Mouse (Mus musculus) G1E (cell line): Measurements from ENCODE around the gene Lce1f. TPM values are rescaled to one million over a fixed set of nuclear protein-coding genes. Genes with fewer than 3 reads are reported as not detected.

ENCODE experiments used
- ATAC-seq: 2 replicates; pipeline ENCODE4 v1.8.0; 2016; ENCODE audit warnings: mild to moderate bottlenecking; ENCODE audit not compliant: insufficient number of reproducible peaks, poor library complexity, low FRiP score, severe bottlenecking; ENCODE audit errors: extremely low read depth
- DNase-seq: peaks from one replicate; pipeline ENCODE4 v3.0.0; 2012; ENCODE audit warnings: low spot score
- H3K27me3 ChIP-seq: 2 replicates; pipeline ENCODE4 v1.6.1; 2012; ENCODE audit warnings: mild to moderate bottlenecking, low read length, inconsistent platforms; ENCODE audit not compliant: insufficient read depth
- H3K36me3 ChIP-seq: replicated peaks from 2 replicates; pipeline ENCODE3; 2012; ENCODE audit warnings: mild to moderate bottlenecking, inconsistent platforms
- H3K4me1 ChIP-seq: 2 replicates; pipeline ENCODE4 v1.6.1; 2012; ENCODE audit warnings: low read depth, low read length, inconsistent platforms, mixed read lengths; ENCODE audit not compliant: insufficient read depth
- H3K4me3 ChIP-seq: 2 replicates; pipeline ENCODE4 v1.5.1; 2012; ENCODE audit warnings: low read depth, mild to moderate bottlenecking, inconsistent platforms, low read length, moderate library complexity, mixed read lengths
- H3K9me3 ChIP-seq: replicated peaks from 2 replicates; pipeline ENCODE4 v1.6.1; 2012; ENCODE audit warnings: inconsistent platforms
- CTCF ChIP-seq: IDR thresholded peaks from 2 replicates; pipeline ENCODE4 v1.5.1; 2012; ENCODE audit warnings: low read depth, low read length, inconsistent platforms, mixed read lengths
- GATA1 ChIP-seq: IDR thresholded peaks from 2 replicates; pipeline ENCODE4 v1.6.1; 2012; ENCODE audit warnings: borderline replicate concordance, low read length, inconsistent platforms, mixed read lengths
- GATA2 ChIP-seq: IDR thresholded peaks from 2 replicates; pipeline ENCODE4 v1.6.1; 2012; ENCODE audit warnings: low read depth, low read length, inconsistent platforms, borderline replicate concordance
- POLR2AphosphoS5 ChIP-seq: IDR thresholded peaks from 2 replicates; pipeline ENCODE4 v1.6.1; 2012; ENCODE audit warnings: low read depth, low read length, inconsistent platforms; ENCODE audit not compliant: insufficient replicate concordance
- TAL1 ChIP-seq: conservative IDR thresholded peaks from 2 replicates; pipeline ENCODE4 v1.6.1; 2012; ENCODE audit warnings: low read depth, low read length, inconsistent platforms, mixed read lengths
- polyA plus RNA-seq: library from polyadenylated mRNA; stranded (reverse); fragments of >175 nt; gene quantifications from 2 replicates; pipeline ENCODE4 v1.2.3, GENCODE M21; 2012
- total RNA-seq, 2 experiments: library from RNA; stranded (forward) in 1 of 2; stranded (reverse) in 1 of 2; fragments of 200-1000 nt in 1 of 2; fragments of >200 nt in 1 of 2; fragmentation: Nextera tagmentation in 1 of 2; gene quantifications; 2 replicates each; pipeline ENCODE4 v1.2.3; 2014 to 2017

Lce1f gene
- not detected in 2 replicates for total RNA-seq (2014; fragmentation: Nextera tagmentation)
- not detected in 2 replicates for total RNA-seq (2017)
- polyA plus RNA-seq: not detected in 2 replicates

- no peaks in the 10 kb centered on the region for H3K9me3 ChIP-seq
- H3K4me1 ChIP-seq: no peaks in the 10 kb centered on the region
- H3K27me3 ChIP-seq: no peaks in the 10 kb centered on the region
- H3K36me3 ChIP-seq: no peaks in the 10 kb centered on the region
- no peak for ATAC-seq
- TF ChIP-seq TAL1: no peak
- H3K4me3 ChIP-seq: no peak within 1 kb of the TSS
- DNase-seq: no peak
Measured at GRCm38 (mm10) chr3:92720250-92720649, at the start of gene Lce1f. Gene Lce1f, minus strand, starts transcription at chr3:92720350.

GRCm38 (mm10) chr3:92764965-92765364 lies 44.8 kb upstream of the Lce1f start, which contains the start of gene Lce1h:
Gene Lce1h, minus strand, starts transcription at chr3:92765065.
- H3K4me3 ChIP-seq: no peak within 1 kb of the TSS
- TF ChIP-seq CTCF: no peak
- no peak for ATAC-seq

GRCm38 (mm10) chr3:92753197-92753596 lies 33.0 kb upstream of the Lce1f start:
- Histone ChIP-seq H3K4me3 (no peak overlapping the region), H3K36me3 (no peaks in the 10 kb centered on the region), H3K27me3 (no peaks in the 10 kb centered on the region), H3K4me1 (no peaks in the 10 kb centered on the region), H3K9me3 (no peaks in the 10 kb centered on the region)
- no peak for TF ChIP-seq GATA2
- TF ChIP-seq CTCF: no peak
- DNase-seq: no peak
- ATAC-seq: no peak

More at GRCm38 (mm10) chr3:92764965-92765364, 44.8 kb upstream of the Lce1f start, which contains the start of gene Lce1h:
- DNase-seq: no peak
- Histone ChIP-seq H3K27me3 (no peaks in the 10 kb centered on the region), H3K9me3 (peaks cover 2% of the 10 kb centered on the region; the same call in 1 of the 2 replicates), H3K36me3 (no peaks in the 10 kb centered on the region), H3K4me1 (no peaks in the 10 kb centered on the region)

GRCm38 (mm10) chr3:92752238-92752637 lies 32.1 kb upstream of the Lce1f start, which contains the start of gene Lce1g:
Gene Lce1g, minus strand, starts transcription at chr3:92752338.
- H3K27me3 ChIP-seq: no peaks in the 10 kb centered on the region

GRCm38 (mm10) chr3:92738996-92739395 lies 18.8 kb upstream of the Lce1f start, which contains the start of gene Gm38119:
Gene Gm38119, minus strand, starts transcription at chr3:92739096.
- Histone ChIP-seq H3K4me3 (no peak within 1 kb of the TSS), H3K9me3 (no peaks in the 10 kb centered on the region), H3K4me1 (no peaks in the 10 kb centered on the region), H3K36me3 (no peaks in the 10 kb centered on the region), H3K27me3 (no peaks in the 10 kb centered on the region)
- TF ChIP-seq CTCF (no peak), GATA2 (no peak), TAL1 (no peak), GATA1 (no peak), POLR2AphosphoS5 (no peak)
- DNase-seq: no peak
- no peak for ATAC-seq

More at GRCm38 (mm10) chr3:92752238-92752637, 32.1 kb upstream of the Lce1f start, which contains the start of gene Lce1g:
- H3K4me1 ChIP-seq: no peaks in the 10 kb centered on the region
- TF ChIP-seq POLR2AphosphoS5: no peak
- no peak for TF ChIP-seq GATA1
- TF ChIP-seq CTCF: no peak
- DNase-seq: no peak
- H3K9me3 ChIP-seq: no peaks in the 10 kb centered on the region
- ATAC-seq: no peak
- no peak within 1 kb of the TSS for H3K4me3 ChIP-seq
- no peaks in the 10 kb centered on the region for H3K36me3 ChIP-seq

GRCm38 (mm10) chr3:92722631-92723030 lies 2.5 kb upstream of the Lce1f start:
- ATAC-seq (no peak), DNase-seq (no peak)
- H3K4me1 ChIP-seq: no peaks in the 10 kb centered on the region
- no peaks in the 10 kb centered on the region for H3K36me3 ChIP-seq
- no peak for TF ChIP-seq GATA1
- TF ChIP-seq TAL1: no peak
- TF ChIP-seq CTCF: no peak
- TF ChIP-seq GATA2: no peak
- no peak for TF ChIP-seq POLR2AphosphoS5
- H3K4me3 ChIP-seq: no peak overlapping the region
- no peaks in the 10 kb centered on the region for H3K27me3 ChIP-seq
- H3K9me3 ChIP-seq: no peaks in the 10 kb centered on the region

GRCm38 (mm10) chr3:92715122-92715521 lies 5.0 kb downstream of the Lce1f start:
- Histone ChIP-seq H3K27me3 (no peaks in the 10 kb centered on the region), H3K36me3 (no peaks in the 10 kb centered on the region), H3K4me3 (no peak overlapping the region), H3K4me1 (no peaks in the 10 kb centered on the region), H3K9me3 (no peaks in the 10 kb centered on the region)
- TF ChIP-seq CTCF (no peak), GATA1 (no peak), POLR2AphosphoS5 (no peak), TAL1 (no peak), GATA2 (no peak)
- DNase-seq: no peak
- ATAC-seq: no peak
